ENCODE assay signal across 7 mouse cellular contexts in the genomic region with DNA sequence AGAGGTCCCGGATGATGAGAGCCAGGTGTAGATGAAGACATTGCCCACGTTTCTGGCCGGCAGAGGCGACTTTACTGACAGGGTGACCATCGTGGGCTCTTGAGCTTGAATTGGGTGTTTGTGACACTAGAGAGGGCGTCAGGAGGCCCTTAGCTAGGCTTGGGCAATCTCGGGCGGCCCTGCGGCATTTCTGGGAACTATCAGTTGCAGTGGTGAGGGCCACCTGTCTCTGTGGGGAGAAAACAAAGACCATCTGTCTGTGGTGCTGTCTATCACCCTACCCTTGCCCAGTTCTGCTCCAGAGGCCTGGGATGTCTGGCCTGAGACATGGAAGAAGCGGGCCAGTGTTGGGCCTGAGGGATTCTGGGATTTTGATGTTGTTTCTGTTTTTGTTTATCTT.
DNase-seq lines count a peak whose midpoint lies in the region; ATAC-seq and TF ChIP-seq lines count a peak whose summit lies in the region.

No protein-coding gene starts in this region.

- H3K27ac ChIP-seq in ES-E14 (ENCODE audit: insufficient read depth, low read depth, low read length, poor library complexity, severe bottlenecking): no peak overlapping the region
- peak overlapping the region; percentile 64; the same call in 1 of the 2 replicates for H3K27ac ChIP-seq in intestine, embryonic 14.5 days (ENCODE audit: low read depth)

- ATAC-seq in intestine, embryonic 14.5 days (replicated peaks; ENCODE audit: low FRiP score, low TSS enrichment, low read depth): 0 out of 2 replicates have a peak, but pooled peaks have one; percentile 4

- peak overlapping the region; percentile 65 for H3K4me2 ChIP-seq in intestine, embryonic 14.5 days (ENCODE audit: low read length)

- WGBS in intestine, embryonic 14.5 days: 78% methylated on average over 10 of the region's 10 CpGs

- peak overlapping the region; percentile 63 for H3K9ac ChIP-seq in ES-E14 (ENCODE audit: insufficient read depth, low read depth, low read length, poor library complexity, severe bottlenecking)
- H3K9ac ChIP-seq in intestine, embryonic 14.5 days (ENCODE audit: low read length): no peak overlapping the region

- no peaks in the 10 kb centered on the region for H3K9me3 ChIP-seq in ES-E14 (ENCODE audit: control insufficient read depth, insufficient read depth, low read depth, low read length)
- H3K9me3 ChIP-seq in intestine, embryonic 14.5 days (ENCODE audit: control insufficient read depth, low read length): no peaks in the 10 kb centered on the region
- H3K9me3 ChIP-seq in megakaryocyte, embryonic 14.5 days: peaks cover 8% of the 10 kb centered on the region

- H3K27me3 ChIP-seq in intestine, embryonic 14.5 days (replicated peaks; ENCODE audit: control insufficient read depth, insufficient read depth, low read length): no peaks in the 10 kb centered on the region
- peaks cover 33% of the 10 kb centered on the region for H3K27me3 ChIP-seq in megakaryocyte, embryonic 14.5 days (replicated peaks)

- no peak for DNase-seq in ES-E14 (ENCODE audit: low read depth, low spot score)
- peak; percentile 12 for DNase-seq in brain, adult 2 months (ENCODE audit: low read depth, low spot score)
- DNase-seq in intestine, embryonic 14.5 days (ENCODE audit: low spot score): no peak
- no peak for DNase-seq in left cerebral cortex, adult 11 months (ENCODE audit: low spot score)
- DNase-seq in layer of hippocampus, adult 18-20 months (ENCODE audit: low spot score in 2 of 2): no peak
- DNase-seq in right cerebral cortex, adult 18-20 months: no peak

- in situ Hi-C loops in ES-E14 (cut with MboI; ENCODE audit: low sequenced_read_pairs in 2 of 2, unreplicated experiment in 2 of 2): no loop called here

- no peaks in the 10 kb centered on the region for H3K36me3 ChIP-seq in ES-E14 (ENCODE audit: control insufficient read depth, insufficient read depth, low read length, poor library complexity, severe bottlenecking)
- no peaks in the 10 kb centered on the region for H3K36me3 ChIP-seq in intestine, embryonic 14.5 days (ENCODE audit: control insufficient read depth, insufficient read depth, low read length)
- no peaks in the 10 kb centered on the region for H3K36me3 ChIP-seq in megakaryocyte, embryonic 14.5 days (replicated peaks; ENCODE audit: low read length)

- peaks cover 0 to 5% of the 10 kb centered on the region in 2 experiments; a peak in 1 of 4 replicates for H3K4me1 ChIP-seq in ES-E14 (ENCODE audit: control insufficient read depth in 2 of 2, insufficient read depth in 2 of 2, low read length in 2 of 2, poor library complexity in 1 of 2)
- peaks cover 12% of the 10 kb centered on the region for H3K4me1 ChIP-seq in intestine, embryonic 14.5 days (replicated peaks; ENCODE audit: control insufficient read depth, insufficient read depth, low read length)
- peaks cover 34% of the 10 kb centered on the region for H3K4me1 ChIP-seq in megakaryocyte, embryonic 14.5 days

- H3K4me3 ChIP-seq in ES-E14 (ENCODE audit: insufficient read depth in 1 of 2, low read depth in 1 of 2, low read length in 2 of 2, poor library complexity in 1 of 2, severe bottlenecking in 1 of 2): peak overlapping the region; percentile 6 to 53; a peak in 2 of 4 replicates
- no peak overlapping the region for H3K4me3 ChIP-seq in intestine, embryonic 14.5 days (ENCODE audit: low read depth, low read length)
- H3K4me3 ChIP-seq in megakaryocyte, embryonic 14.5 days (replicated peaks): peak overlapping the region; percentile 81

TF ChIP-seq in ES-E14, 5 proteins besides CTCF, POLR2A, EP300 and RAD21:
- no peak for TF ChIP-seq ZNF384 (IDR thresholded peaks at IDR 0.05; ENCODE audit: low read depth, low read length)
